Mouse (Mus musculus): ENCODE measurements around the gene Phf23.
"Not testable (repeated sequence)": the region's sequence is repeated elsewhere in the genome, so short reads cannot be mapped to it uniquely, and the experiment has no call there.

The Phf23 gene

GRCm38 (mm10) chr11:69995391-69995960 lies at the start of gene Phf23:
Gene Phf23 (plus strand): TSS chr11:69995777.
- Histone ChIP-seq H3K27me3 (ENCODE audit: control insufficient read depth, insufficient read depth, low read length, poor library complexity, severe bottlenecking) (no peaks in the 10 kb centered on the region), H3K36me3 (ENCODE audit: control insufficient read depth, insufficient read depth, low read length, poor library complexity, severe bottlenecking) (peaks cover 18% of the 10 kb centered on the region)
- DNase-seq (ENCODE audit: low read depth, low spot score), result peak; percentile 98

- DNase-seq (ENCODE audit: low read depth, low spot score), result no peak
- no peaks in the 10 kb centered on the region for H3K36me3 ChIP-seq (ENCODE audit: control insufficient read depth, insufficient read depth, low read length, poor library complexity, severe bottlenecking)
- H3K27me3 ChIP-seq (ENCODE audit: control insufficient read depth, insufficient read depth, low read length, poor library complexity, severe bottlenecking), result no peaks in the 10 kb centered on the region
Observed at GRCm38 (mm10) chr11:69945997-69946891, 49.3 kb upstream of the Phf23 start.

GRCm38 (mm10) chr11:69947337-69948065 lies 48.1 kb upstream of the Phf23 start:
- Histone ChIP-seq H3K36me3 (ENCODE audit: control insufficient read depth, insufficient read depth, low read length, poor library complexity, severe bottlenecking) (no peaks in the 10 kb centered on the region), H3K27me3 (ENCODE audit: control insufficient read depth, insufficient read depth, low read length, poor library complexity, severe bottlenecking) (no peaks in the 10 kb centered on the region)
- no peak for DNase-seq (ENCODE audit: low read depth, low spot score)

GRCm38 (mm10) chr11:69948066-69948762 lies 47.4 kb upstream of the Phf23 start, which contains the start of gene Slc2a4:
Gene Slc2a4 (minus strand): TSS chr11:69948188.
- peak; percentile 85 for DNase-seq (ENCODE audit: low read depth, low spot score)
- Histone ChIP-seq H3K36me3 (ENCODE audit: control insufficient read depth, insufficient read depth, low read length, poor library complexity, severe bottlenecking) (no peaks in the 10 kb centered on the region), H3K27me3 (ENCODE audit: control insufficient read depth, insufficient read depth, low read length, poor library complexity, severe bottlenecking) (no peaks in the 10 kb centered on the region)

- no peaks in the 10 kb centered on the region for H3K27me3 ChIP-seq (ENCODE audit: control insufficient read depth, insufficient read depth, low read length, poor library complexity, severe bottlenecking)
- peak; percentile 92 for DNase-seq (ENCODE audit: low read depth, low spot score)
- H3K36me3 ChIP-seq (ENCODE audit: control insufficient read depth, insufficient read depth, low read length, poor library complexity, severe bottlenecking), result no peaks in the 10 kb centered on the region
Observed at GRCm38 (mm10) chr11:69948763-69949150, 46.8 kb upstream of the Phf23 start.

- Histone ChIP-seq H3K36me3 (ENCODE audit: control insufficient read depth, insufficient read depth, low read length, poor library complexity, severe bottlenecking) (no peaks in the 10 kb centered on the region), H3K27me3 (ENCODE audit: control insufficient read depth, insufficient read depth, low read length, poor library complexity, severe bottlenecking) (no peaks in the 10 kb centered on the region)
- peak; percentile 59 for DNase-seq (ENCODE audit: low read depth, low spot score)
Observed at GRCm38 (mm10) chr11:69950807-69951459, 44.6 kb upstream of the Phf23 start.

GRCm38 (mm10) chr11:69952274-69952673 lies 43.3 kb upstream of the Phf23 start:
- no peaks in the 10 kb centered on the region for H3K27me3 ChIP-seq (ENCODE audit: control insufficient read depth, insufficient read depth, low read length, poor library complexity, severe bottlenecking)
- DNase-seq (ENCODE audit: low read depth, low spot score), result peak; percentile 47

GRCm38 (mm10) chr11:69953267-69953915 lies 42.2 kb upstream of the Phf23 start:
- no peaks in the 10 kb centered on the region for H3K36me3 ChIP-seq (ENCODE audit: control insufficient read depth, insufficient read depth, low read length, poor library complexity, severe bottlenecking)
- DNase-seq (ENCODE audit: low read depth, low spot score), result no peak
- H3K27me3 ChIP-seq (ENCODE audit: control insufficient read depth, insufficient read depth, low read length, poor library complexity, severe bottlenecking), result no peaks in the 10 kb centered on the region

More at GRCm38 (mm10) chr11:69952274-69952673, 43.3 kb upstream of the Phf23 start:
- H3K36me3 ChIP-seq (ENCODE audit: control insufficient read depth, insufficient read depth, low read length, poor library complexity, severe bottlenecking), result no peaks in the 10 kb centered on the region

- DNase-seq (ENCODE audit: low read depth, low spot score); H3K27me3 ChIP-seq (ENCODE audit: control insufficient read depth, insufficient read depth, low read length, poor library complexity, severe bottlenecking): not testable (repeated sequence)
Observed at GRCm38 (mm10) chr11:69955618-69956017, 40.0 kb upstream of the Phf23 start.

GRCm38 (mm10) chr11:69956218-69956617 lies 39.4 kb upstream of the Phf23 start:
- Histone ChIP-seq H3K27me3 (ENCODE audit: control insufficient read depth, insufficient read depth, low read length, poor library complexity, severe bottlenecking) (no peaks in the 10 kb centered on the region), H3K36me3 (ENCODE audit: control insufficient read depth, insufficient read depth, low read length, poor library complexity, severe bottlenecking) (no peaks in the 10 kb centered on the region)
- DNase-seq (ENCODE audit: low read depth, low spot score), result peak; percentile 48

More at GRCm38 (mm10) chr11:69955618-69956017, 40.0 kb upstream of the Phf23 start:
- not testable (repeated sequence) for H3K36me3 ChIP-seq (ENCODE audit: control insufficient read depth, insufficient read depth, low read length, poor library complexity, severe bottlenecking)

GRCm38 (mm10) chr11:69960616-69961015 lies 35.0 kb upstream of the Phf23 start:
- Histone ChIP-seq H3K27me3 (ENCODE audit: control insufficient read depth, insufficient read depth, low read length, poor library complexity, severe bottlenecking) (no peaks in the 10 kb centered on the region; the same call in 1 of the 2 replicates), H3K36me3 (ENCODE audit: control insufficient read depth, insufficient read depth, low read length, poor library complexity, severe bottlenecking) (no peaks in the 10 kb centered on the region)
- peak; percentile 39 for DNase-seq (ENCODE audit: low read depth, low spot score)

- DNase-seq (ENCODE audit: low read depth, low spot score), result peak; percentile 37
- H3K27me3 ChIP-seq (ENCODE audit: control insufficient read depth, insufficient read depth, low read length, poor library complexity, severe bottlenecking), result no peaks in the 10 kb centered on the region; the same call in 1 of the 2 replicates
- H3K36me3 ChIP-seq (ENCODE audit: control insufficient read depth, insufficient read depth, low read length, poor library complexity, severe bottlenecking), result no peaks in the 10 kb centered on the region
Observed at GRCm38 (mm10) chr11:69961841-69962240, 33.7 kb upstream of the Phf23 start.

- H3K27me3 ChIP-seq (ENCODE audit: control insufficient read depth, insufficient read depth, low read length, poor library complexity, severe bottlenecking), result no peaks in the 10 kb centered on the region; the same call in 1 of the 2 replicates
- DNase-seq (ENCODE audit: low read depth, low spot score), result no peak
- no peaks in the 10 kb centered on the region; the same call in 1 of the 2 replicates for H3K36me3 ChIP-seq (ENCODE audit: control insufficient read depth, insufficient read depth, low read length, poor library complexity, severe bottlenecking)
Observed at GRCm38 (mm10) chr11:69964650-69965270, 30.8 kb upstream of the Phf23 start, which contains the start of gene Cldn7. Gene Cldn7 (plus strand): TSS chr11:69964779.

Data from splenic B cell, adult 2 months (primary cell).